Mouse (Mus musculus) hindbrain, embryonic 15.5 days (tissue): ENCODE results near the gene Pard3. TPM values are rescaled to one million over a fixed set of nuclear protein-coding genes. Genes with fewer than 3 reads are reported as not detected.
A peak's percentile ranks its signal among the peaks of the same experiment; 100 is the strongest.

Source experiments
- ATAC-seq: fragments of 200-750 bp; cut with Nextera tagmentation; 2 replicates; pipeline ENCODE4 v1.8.0; 2017; ENCODE audit warnings: low read depth, moderate number of reproducible peaks, moderate TSS enrichment; ENCODE audit not compliant: low FRiP score
- H3K27ac ChIP-seq: fragments of 300-500 bp; sonication (generic); replicated peaks from 2 replicates; pipeline ENCODE4 v1.5.1; 2015; ENCODE audit warnings: mild to moderate bottlenecking, inconsistent platforms
- H3K27me3 ChIP-seq: fragments of 300-500 bp; sonication (generic); 2 replicates; pipeline ENCODE4 v1.6.1; 2015; ENCODE audit warnings: control low read depth, inconsistent platforms
- H3K36me3 ChIP-seq: fragments of 300-500 bp; sonication (generic); 2 replicates; pipeline ENCODE4 v1.6.1; 2015; ENCODE audit warnings: control low read depth, inconsistent platforms
- H3K4me1 ChIP-seq: fragments of 300-500 bp; sonication (generic); replicated peaks from 2 replicates; pipeline ENCODE4 v1.6.1; 2015; ENCODE audit warnings: control low read depth, inconsistent platforms
- H3K4me2 ChIP-seq: fragments of 300-500 bp; sonication (generic); 2 replicates; pipeline ENCODE4 v1.6.1; 2015; ENCODE audit warnings: moderate library complexity, mild to moderate bottlenecking, inconsistent platforms
- H3K4me3 ChIP-seq: fragments of 300-500 bp; sonication (generic); 2 replicates; pipeline ENCODE4 v1.5.1; 2015; ENCODE audit warnings: mild to moderate bottlenecking, inconsistent platforms
- H3K9ac ChIP-seq: fragments of 300-500 bp; sonication (generic); 2 replicates; pipeline ENCODE4 v1.6.1; 2015; ENCODE audit warnings: inconsistent platforms
- H3K9me3 ChIP-seq: fragments of 300-500 bp; sonication (generic); 2 replicates; pipeline ENCODE4 v1.6.1; 2016; ENCODE audit warnings: control low read depth, inconsistent platforms
- WGBS: fragments of 180-500 bp; shearing (Covaris S2); methylation state at CpG from one replicate; pipeline ENCODE4 v1.1.7; 2015; 5-methylcytosine and 5-hydroxymethylcytosine counted together
- polyA plus RNA-seq: library from polyadenylated mRNA; unstranded; fragments of >200 nt; fragmentation: Nextera tagmentation; extraction: Ambion mirVana; gene quantifications from 2 replicates; pipeline ENCODE4 v1.2.1, GENCODE M21; 2015

Gene Pard3
- polyA plus RNA-seq, 1 experiment from 2014 or later, result 18.2 TPM

DNA sequence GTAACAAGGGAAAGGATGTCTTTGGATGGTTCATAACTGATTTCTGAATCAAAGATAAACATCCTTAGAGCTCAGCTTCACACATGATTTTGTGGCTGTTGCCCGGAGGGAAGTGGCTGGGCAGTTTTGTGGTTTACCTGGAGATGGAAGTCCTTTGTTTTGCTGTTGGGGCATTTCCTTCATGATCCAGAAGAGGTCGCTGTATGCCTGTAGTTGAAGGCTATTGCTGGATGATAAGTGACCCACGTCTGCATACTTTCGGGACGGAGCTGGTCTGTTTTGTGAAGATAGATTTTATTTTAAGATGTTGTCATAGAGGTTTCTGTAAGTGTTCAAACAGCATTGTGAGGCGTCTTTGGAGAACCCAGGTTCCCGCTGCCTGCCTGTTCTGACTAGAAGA lies 126.7 kb downstream of the Pard3 start:
- H3K4me3 ChIP-seq, result no peak overlapping the region
- no peaks in the 10 kb centered on the region for H3K9me3 ChIP-seq
- H3K36me3 ChIP-seq, result no peaks in the 10 kb centered on the region
- peaks cover 55% of the 10 kb centered on the region for H3K4me1 ChIP-seq
- H3K9ac ChIP-seq, result no peak overlapping the region
- ATAC-seq, result no peak
- no peaks in the 10 kb centered on the region for H3K27me3 ChIP-seq
- H3K27ac ChIP-seq, result no peak overlapping the region
- H3K4me2 ChIP-seq, result no peak overlapping the region
- 34% methylated on average over 7 of the region's 7 CpGs for WGBS

DNA sequence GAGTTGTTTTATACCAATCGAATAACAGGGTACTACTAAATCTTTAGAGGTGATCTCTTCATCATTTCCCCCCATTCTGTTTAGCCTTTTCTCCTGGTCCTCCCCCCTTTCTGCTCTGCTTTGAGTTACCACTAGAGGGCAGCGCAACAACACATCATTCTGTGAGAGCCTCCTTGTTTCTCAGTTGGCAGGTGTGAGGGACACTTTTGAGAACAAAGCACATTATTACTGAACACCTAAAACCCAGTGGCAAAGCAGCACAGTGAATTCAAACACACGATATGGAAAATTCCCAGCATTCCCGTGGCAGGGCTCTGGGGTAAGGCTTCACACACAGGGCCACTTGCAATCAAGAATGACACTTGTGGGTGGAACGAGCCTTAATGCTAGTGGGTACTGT lies 127.7 kb downstream of the Pard3 start:
- peaks cover 50% of the 10 kb centered on the region for H3K4me1 ChIP-seq
- H3K36me3 ChIP-seq, result no peaks in the 10 kb centered on the region
- H3K9me3 ChIP-seq, result no peaks in the 10 kb centered on the region
- no peak overlapping the region for H3K9ac ChIP-seq
- peak overlapping the region; percentile 65 for H3K27ac ChIP-seq
- ATAC-seq, result peak; percentile 49
- H3K27me3 ChIP-seq, result no peaks in the 10 kb centered on the region
- H3K4me2 ChIP-seq, result no peak overlapping the region
- 27% methylated on average over 5 of the region's 5 CpGs for WGBS
- H3K4me3 ChIP-seq, result no peak overlapping the region

DNA sequence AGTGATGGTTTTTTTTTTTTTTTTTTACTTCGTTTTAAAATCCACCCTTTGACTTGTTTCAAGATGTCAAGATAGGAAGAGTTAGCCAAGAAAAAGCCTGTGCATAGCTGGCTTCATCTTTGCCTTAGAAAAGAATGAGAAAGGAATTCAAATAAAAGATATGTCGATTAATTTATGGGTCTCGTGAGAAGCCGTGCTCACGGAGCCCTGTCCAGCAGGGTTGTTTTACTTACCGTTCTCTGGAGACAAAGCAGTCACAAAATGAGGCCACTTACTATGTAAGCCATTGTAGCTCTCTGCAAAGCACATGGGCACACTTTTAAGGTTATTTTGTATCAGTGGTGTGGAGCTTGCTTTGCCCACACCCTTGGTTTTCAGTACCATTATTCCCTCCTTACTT lies 128.1 kb downstream of the Pard3 start:
- no peak for ATAC-seq
- WGBS, result 36% methylated on average over 6 of the region's 6 CpGs
- Histone ChIP-seq H3K27me3 (no peaks in the 10 kb centered on the region), H3K36me3 (no peaks in the 10 kb centered on the region), H3K4me2 (no peak overlapping the region), H3K4me1 (peaks cover 50% of the 10 kb centered on the region), H3K9ac (no peak overlapping the region), H3K4me3 (no peak overlapping the region), H3K9me3 (no peaks in the 10 kb centered on the region), H3K27ac (peak overlapping the region; percentile 65)

DNA sequence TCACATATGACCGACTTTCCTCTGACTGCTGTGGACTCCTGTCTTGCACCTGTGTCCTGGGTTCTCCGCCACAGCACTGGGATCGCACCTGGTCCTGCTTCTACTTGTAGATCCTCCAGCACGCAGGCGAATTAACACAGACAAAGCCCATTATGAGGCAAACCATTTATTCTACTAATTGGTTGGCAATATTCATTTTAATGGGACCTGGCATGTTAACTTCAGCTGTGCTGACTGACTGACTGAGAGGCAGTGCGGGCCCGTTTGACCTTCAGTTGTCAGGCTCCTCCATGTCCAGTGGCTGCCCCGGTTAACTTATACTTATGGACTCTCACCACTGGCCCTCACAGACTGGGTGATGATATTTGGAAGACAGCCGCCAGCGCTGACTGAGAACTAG lies 128.6 kb downstream of the Pard3 start:
- no peak overlapping the region for H3K4me2 ChIP-seq
- peak overlapping the region; percentile 65 for H3K27ac ChIP-seq
- WGBS, result 61% methylated on average over 10 of the region's 10 CpGs
- H3K4me1 ChIP-seq, result peaks cover 50% of the 10 kb centered on the region
- no peaks in the 10 kb centered on the region for H3K9me3 ChIP-seq
- H3K36me3 ChIP-seq, result no peaks in the 10 kb centered on the region
- no peaks in the 10 kb centered on the region for H3K27me3 ChIP-seq
- no peak overlapping the region for H3K9ac ChIP-seq
- ATAC-seq, result no peak
- H3K4me3 ChIP-seq, result no peak overlapping the region

DNA sequence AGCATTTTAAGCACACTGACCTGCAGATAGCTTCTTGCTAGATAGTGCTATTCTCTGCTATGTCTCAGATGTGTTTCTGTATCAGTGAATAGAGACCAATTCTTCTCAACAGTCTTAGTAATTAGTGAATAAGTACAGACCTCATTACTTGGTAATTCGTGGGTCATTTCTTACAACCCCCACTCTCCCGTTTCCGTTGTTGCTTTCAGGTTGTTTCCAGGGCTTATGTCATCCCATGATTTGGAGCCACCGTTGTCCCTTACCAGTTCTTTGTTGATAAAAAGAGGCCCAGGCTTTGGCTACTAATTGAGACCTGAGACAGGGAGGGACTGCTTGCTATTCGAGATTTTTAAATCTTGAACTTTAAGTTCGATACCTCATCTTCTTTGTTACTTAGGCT lies 129.7 kb downstream of the Pard3 start:
- peaks cover 50% of the 10 kb centered on the region for H3K4me1 ChIP-seq

DNA sequence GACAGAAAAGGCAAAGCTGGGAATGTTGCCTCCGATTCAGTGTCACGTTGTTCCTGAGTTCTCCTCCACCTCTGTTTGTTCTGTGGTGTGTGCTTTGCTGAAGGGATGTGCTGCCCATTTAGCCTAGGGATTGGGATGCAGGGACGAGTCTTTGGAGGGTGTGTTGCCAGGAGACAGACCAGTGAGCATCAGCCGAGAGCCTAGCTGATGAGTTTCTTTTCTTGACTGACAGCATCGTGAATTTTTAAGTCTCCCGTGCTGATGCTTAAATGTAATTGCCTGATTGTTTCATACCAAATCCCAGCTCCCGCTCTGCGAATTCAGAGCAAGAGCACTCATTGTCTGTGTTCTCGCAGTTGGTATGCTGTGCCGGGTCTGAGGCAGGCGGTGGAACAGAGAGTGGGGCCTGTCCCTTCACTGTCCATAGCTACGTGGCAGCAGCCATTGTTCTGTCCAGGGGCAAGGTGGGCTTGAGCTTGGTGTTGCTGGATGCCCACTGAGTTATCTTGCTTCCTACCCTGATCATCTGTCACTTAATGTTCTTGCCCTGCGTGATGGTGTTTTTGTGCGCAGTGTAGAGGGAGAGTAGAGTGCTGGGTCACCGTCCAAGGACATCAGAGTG lies 131.2 kb downstream of the Pard3 start:
- Histone ChIP-seq H3K27ac (peak overlapping the region; percentile 67), H3K4me1 (peaks cover 44% of the 10 kb centered on the region), H3K36me3 (no peaks in the 10 kb centered on the region), H3K4me3 (no peak overlapping the region), H3K9me3 (no peaks in the 10 kb centered on the region), H3K9ac (no peak overlapping the region), H3K4me2 (no peak overlapping the region), H3K27me3 (no peaks in the 10 kb centered on the region)
- 41% methylated on average over 15 of the region's 15 CpGs for WGBS
- ATAC-seq, result no peak

More for the DNA sequence above, 129.7 kb downstream of the Pard3 start:
- H3K9ac ChIP-seq, result no peak overlapping the region
- H3K9me3 ChIP-seq, result no peaks in the 10 kb centered on the region
- H3K27ac ChIP-seq, result no peak overlapping the region
- no peak overlapping the region for H3K4me3 ChIP-seq
- H3K36me3 ChIP-seq, result no peaks in the 10 kb centered on the region
- H3K4me2 ChIP-seq, result no peak overlapping the region
- ATAC-seq, result no peak
- WGBS, result 68% methylated on average over 6 of the region's 6 CpGs
- H3K27me3 ChIP-seq, result no peaks in the 10 kb centered on the region

DNA sequence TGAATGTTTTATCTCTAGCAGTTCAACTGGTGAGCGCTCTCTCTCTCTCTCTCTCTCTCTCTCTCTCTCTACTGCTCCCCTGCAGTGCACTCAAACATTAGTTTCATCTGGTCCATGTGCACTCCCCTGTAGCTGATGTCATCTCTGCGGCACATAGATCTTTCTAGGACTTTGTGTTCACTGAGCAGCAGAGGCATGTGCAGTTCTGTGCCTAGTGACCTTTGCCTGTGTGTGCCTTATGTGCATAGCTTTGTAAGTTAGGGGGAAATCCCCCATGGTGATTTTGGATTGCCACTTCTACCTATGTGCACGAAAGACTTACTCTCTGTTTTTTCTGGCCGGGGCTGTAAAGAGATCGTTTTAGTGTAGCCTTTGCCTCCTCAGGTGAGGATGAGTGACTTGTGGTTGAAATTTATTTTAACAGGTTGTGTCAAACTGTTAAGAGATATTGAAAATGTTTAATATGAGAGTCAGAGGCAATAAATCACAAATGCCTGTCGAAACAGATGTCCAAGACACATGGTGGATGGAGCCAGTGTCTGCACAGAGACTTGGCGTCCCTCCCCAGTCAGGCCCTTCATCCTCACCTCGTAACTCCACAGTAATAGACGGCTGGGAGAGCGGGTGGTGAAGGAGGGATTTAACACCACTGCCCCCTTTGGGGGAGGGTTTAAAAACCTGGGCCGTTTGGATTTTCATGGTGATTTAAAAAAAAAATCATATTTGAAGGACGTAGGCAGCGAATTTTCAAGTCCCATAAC lies 133.0 kb downstream of the Pard3 start:
- Histone ChIP-seq H3K9ac (no peak overlapping the region), H3K4me2 (no peak overlapping the region), H3K36me3 (no peaks in the 10 kb centered on the region), H3K9me3 (no peaks in the 10 kb centered on the region), H3K27me3 (no peaks in the 10 kb centered on the region), H3K4me1 (peaks cover 28% of the 10 kb centered on the region), H3K4me3 (no peak overlapping the region), H3K27ac (no peak overlapping the region)
- no peak for ATAC-seq
- WGBS, result 76% methylated on average over 13 of the region's 13 CpGs

DNA sequence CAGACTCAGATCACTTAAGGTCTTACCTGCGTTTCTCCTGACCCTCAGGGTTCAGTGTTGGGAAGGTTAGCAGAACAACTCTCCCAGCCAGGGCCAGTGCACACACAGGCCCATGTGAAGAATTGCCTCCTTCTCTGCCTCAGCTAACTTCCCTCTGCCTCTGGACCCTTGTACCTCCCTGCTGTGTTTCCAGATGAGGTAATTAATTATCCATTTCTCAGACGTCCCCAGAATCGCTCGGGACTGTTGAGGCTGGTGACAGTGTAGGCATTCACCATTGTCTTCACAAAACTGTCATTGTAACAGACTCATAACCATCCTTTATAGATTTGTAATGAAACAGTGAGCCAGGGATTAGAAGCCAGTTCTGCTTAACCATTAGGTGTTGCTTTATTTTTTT lies 143.8 kb downstream of the Pard3 start:
- Histone ChIP-seq H3K4me2 (no peak overlapping the region), H3K27ac (no peak overlapping the region), H3K9me3 (no peaks in the 10 kb centered on the region), H3K27me3 (no peaks in the 10 kb centered on the region), H3K9ac (no peak overlapping the region), H3K4me3 (no peak overlapping the region), H3K36me3 (no peaks in the 10 kb centered on the region), H3K4me1 (peaks cover 15% of the 10 kb centered on the region)
- 15% methylated on average over 4 of the region's 4 CpGs for WGBS
- no peak for ATAC-seq

DNA sequence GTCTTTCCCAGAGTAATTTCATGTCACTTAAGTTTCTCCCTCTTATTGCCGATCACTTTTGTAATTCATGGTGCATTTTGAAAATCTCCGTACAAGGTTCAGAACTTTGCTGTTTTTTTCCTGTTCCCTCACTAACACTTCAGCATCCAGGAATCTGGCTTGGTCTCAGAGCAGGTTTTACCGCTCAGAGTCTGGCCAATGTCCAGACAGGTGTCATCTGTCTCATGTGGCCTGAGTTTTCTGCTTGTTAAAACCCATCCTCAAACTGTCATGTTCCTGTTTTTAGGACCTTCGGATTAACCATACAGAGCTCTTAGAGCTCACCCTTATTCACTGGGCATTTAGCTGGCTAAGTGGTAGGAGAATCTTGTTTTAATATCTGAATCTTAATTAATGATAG lies 146.9 kb downstream of the Pard3 start:
- H3K9me3 ChIP-seq, result no peaks in the 10 kb centered on the region
- H3K4me3 ChIP-seq, result no peak overlapping the region
- peaks cover 21% of the 10 kb centered on the region for H3K4me1 ChIP-seq
- no peaks in the 10 kb centered on the region for H3K36me3 ChIP-seq
- H3K9ac ChIP-seq, result no peak overlapping the region
- no peak for ATAC-seq
- 84% methylated on average over 4 of the region's 4 CpGs for WGBS
- H3K27ac ChIP-seq, result no peak overlapping the region
- H3K27me3 ChIP-seq, result no peaks in the 10 kb centered on the region
- no peak overlapping the region for H3K4me2 ChIP-seq

DNA sequence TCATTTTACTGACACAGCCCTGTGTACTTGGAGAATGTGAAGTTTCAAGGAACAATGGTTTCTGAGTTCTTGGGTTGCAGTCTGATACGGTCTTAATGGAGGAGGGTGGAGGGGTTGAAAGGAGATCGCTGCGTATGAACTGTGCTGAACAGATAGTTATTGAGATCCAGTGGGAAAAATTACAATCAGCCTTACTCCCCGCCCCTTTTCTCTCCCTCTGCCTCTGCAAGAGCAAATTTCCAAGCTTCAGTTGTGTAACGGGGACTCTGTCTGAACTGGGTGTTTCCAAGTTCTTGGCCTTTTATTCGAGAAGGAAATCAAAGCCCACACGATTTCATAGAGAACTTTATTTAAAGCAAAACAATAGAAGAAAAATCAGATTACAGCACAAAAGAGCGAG lies 150.6 kb downstream of the Pard3 start:
- Histone ChIP-seq H3K27me3 (no peaks in the 10 kb centered on the region), H3K9me3 (no peaks in the 10 kb centered on the region), H3K4me1 (peaks cover 22% of the 10 kb centered on the region), H3K4me2 (no peak overlapping the region), H3K4me3 (no peak overlapping the region), H3K27ac (peak overlapping the region; percentile 60), H3K36me3 (no peaks in the 10 kb centered on the region), H3K9ac (no peak overlapping the region)
- WGBS, result 51% methylated on average over 8 of the region's 8 CpGs
- no peak for ATAC-seq

DNA sequence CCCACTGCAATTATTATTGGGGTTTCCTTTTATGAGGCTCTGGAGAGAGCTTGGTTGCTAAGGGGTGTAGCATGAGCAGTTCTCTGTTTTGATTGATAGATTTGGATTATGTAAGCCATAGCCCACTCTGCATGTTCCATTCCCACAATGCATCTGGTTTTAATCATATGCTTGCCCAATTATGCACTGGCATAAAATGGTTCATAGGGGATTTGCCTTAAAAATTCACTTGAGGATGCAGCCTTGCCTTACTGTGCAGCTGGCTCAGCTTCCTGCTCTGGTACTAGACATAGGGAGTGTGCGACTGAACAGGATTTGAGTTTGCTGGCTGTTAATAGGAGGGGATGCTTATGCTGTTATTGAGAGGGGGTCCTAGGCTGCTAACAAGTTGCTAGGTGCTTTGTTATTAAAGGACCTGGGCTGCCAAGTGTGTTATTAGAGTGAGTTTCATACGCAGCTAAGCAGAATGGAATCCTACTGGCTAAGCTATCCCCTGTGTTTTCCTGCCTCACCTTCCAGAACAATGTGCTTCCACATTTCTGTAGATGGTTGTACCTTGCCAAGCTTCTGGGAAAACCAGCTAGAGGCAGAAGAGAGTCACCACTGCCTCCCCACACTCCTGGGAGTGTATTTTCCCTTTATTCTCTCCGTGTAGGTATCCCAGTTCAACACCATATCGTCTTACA lies 151.2 kb downstream of the Pard3 start:
- H3K4me1 ChIP-seq, result peaks cover 27% of the 10 kb centered on the region
- H3K4me2 ChIP-seq, result no peak overlapping the region
- H3K27ac ChIP-seq, result peak overlapping the region; percentile 60
- H3K36me3 ChIP-seq, result no peaks in the 10 kb centered on the region
- ATAC-seq, result peak; percentile 69; the same call in 1 of the 2 replicates
- no peaks in the 10 kb centered on the region for H3K9me3 ChIP-seq
- H3K4me3 ChIP-seq, result no peak overlapping the region
- 49% methylated on average over 4 of the region's 4 CpGs for WGBS
- H3K27me3 ChIP-seq, result no peaks in the 10 kb centered on the region
- H3K9ac ChIP-seq, result no peak overlapping the region

DNA sequence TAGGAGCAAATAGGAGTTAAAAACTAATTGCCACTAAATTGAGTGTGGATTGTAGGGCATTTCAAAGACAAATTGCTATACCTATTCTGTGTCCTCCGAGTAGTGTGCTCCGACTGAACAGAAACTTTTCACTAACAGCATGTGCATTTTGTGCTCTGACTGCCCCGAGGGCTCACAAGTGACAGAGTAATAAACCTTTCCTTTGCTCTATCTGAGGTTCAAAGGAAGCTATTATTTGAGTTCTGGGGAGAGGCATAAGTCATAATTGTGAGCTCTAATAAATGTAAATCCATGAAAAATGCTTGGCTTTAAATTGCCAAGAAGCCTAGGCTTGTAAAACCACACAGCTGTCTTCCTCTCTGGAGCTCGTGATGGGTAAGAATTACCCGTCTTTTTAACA lies 156.5 kb downstream of the Pard3 start:
- Histone ChIP-seq H3K4me2 (no peak overlapping the region), H3K9me3 (no peaks in the 10 kb centered on the region), H3K4me1 (peaks cover 28% of the 10 kb centered on the region), H3K27ac (no peak overlapping the region), H3K36me3 (no peaks in the 10 kb centered on the region), H3K9ac (no peak overlapping the region), H3K27me3 (no peaks in the 10 kb centered on the region), H3K4me3 (no peak overlapping the region)
- no peak for ATAC-seq
- WGBS, result 54% methylated on average over 5 of the region's 5 CpGs
